Mouse (Mus musculus) T-cell, adult 2 months (primary cell): Measurements from ENCODE around the gene Pheta1.
A peak's percentile ranks its signal among the peaks of the same experiment; 100 is the strongest.

ENCODE experiments used
- DNase-seq: peaks from one replicate; pipeline ENCODE4 v3.0.0; 2022; ENCODE audit warnings: low spot score

The Pheta1 gene

GRCm38 (mm10) chr5:121825606-121826005, 23.2 kb upstream of the Pheta1 start:
- DNase-seq: no peak

GRCm38 (mm10) chr5:121827876-121828275, 20.9 kb upstream of the Pheta1 start:
- no peak for DNase-seq

- no peak for DNase-seq
Observed at GRCm38 (mm10) chr5:121828491-121829432, 20.0 kb upstream of the Pheta1 start.

DNA sequence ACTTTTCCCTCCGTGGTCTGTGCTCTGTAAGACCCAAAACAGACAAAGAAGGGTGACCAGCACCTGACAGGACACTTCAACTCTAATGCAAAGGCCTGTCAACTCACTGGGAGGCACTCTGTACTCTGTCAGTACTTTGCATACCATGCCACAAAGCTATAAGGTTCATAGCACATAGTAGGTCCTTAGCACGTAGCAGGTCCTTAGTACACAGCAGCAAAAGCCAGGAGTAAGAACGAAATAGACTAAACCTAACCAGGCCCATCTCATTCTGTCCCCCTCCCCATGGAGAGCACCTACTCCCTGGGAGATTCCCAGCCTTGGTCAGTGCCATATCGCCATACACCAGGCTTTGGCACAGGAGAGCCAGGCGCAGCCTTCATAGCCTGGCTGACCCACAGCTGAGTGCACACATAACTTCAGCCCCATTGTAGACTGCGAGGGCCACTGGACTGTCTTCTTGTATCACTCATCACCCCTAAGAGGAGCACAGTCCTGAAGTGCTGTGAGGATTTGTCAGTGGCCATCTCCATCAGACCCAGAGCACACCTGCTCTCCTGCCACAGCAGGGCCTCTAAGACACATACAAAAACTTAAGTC, 17.7 kb upstream of the Pheta1 start:
- no peak for DNase-seq

DNA sequence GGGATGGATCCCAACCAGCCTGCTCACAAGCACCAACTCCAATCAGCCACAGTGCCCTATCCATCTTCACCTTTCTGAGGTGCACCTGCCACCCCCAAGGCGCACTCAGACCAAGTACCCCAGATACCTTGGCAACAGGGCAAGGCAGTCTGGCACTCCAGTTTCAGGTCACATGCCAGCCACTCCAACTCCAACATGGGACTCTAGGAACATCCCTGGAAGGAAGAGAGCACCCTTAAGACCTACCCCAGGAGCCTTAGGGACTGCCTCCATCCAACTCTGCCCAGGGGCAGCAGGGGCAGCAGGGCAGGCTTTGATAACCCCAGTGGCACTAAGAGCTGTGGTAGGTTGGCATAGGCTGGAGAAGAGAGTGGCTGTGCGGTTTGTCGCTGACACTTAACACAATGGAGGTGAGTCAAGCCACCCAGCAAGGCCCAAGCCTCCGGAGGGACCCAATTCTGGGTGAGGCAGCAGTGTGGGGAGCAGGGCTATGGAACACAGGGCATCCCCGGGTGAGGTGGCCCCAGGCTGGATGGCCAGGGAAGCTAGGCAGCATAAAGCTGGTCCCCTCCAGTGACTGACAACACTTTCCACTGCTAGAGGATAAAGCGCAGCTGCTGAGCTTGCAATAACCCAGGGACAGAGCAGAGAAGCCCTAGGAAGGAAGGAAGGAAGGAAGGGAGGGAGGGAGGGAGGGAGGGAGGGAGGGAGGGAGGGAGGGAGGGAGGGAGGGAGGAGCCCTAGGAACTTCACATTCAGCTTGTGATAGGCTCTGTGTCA, 16.2 kb upstream of the Pheta1 start:
- no peak for DNase-seq

DNA sequence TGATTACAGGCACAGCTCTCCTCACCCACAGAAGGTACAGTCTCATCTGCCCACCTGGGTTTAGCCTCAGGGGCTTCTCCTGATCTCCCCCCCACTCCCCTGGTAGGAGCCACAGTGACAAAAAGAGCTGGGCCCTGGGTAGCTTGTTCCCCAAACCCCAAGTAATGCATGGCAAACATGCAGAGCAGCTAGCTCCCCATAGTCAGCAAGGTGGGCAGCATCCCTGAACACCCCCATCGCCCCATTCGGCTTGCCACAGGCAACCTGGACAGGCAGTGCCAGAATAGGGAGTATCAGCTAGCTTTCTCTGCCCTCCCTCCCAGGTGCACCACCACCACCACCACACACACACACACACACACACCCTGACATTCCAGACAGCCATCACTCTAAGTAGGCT, 15.6 kb upstream of the Pheta1 start:
- DNase-seq: no peak

GRCm38 (mm10) chr5:121833572-121834240, 15.1 kb upstream of the Pheta1 start:
- peak; percentile 57 for DNase-seq

DNA sequence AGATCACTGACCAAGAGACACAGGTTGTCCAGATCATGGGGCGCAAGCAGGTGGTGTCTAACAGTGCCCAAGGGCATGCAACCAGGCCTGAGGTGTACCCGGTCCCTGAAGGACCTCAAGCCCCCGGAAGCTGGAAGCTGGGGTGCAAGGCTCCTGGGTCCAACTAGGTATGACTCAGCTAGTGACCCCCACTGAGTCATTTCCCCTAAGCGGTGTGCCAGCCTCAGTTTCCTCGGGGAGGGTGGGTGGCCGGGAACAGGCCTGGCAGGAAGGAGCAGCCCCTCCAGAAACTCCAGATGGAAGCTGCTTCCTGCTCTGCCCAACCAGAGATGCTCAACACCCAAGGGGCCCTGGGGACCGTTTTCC, 14.6 kb upstream of the Pheta1 start:
- DNase-seq: no peak

GRCm38 (mm10) chr5:121834991-121835747, 13.6 kb upstream of the Pheta1 start:
- no peak for DNase-seq

DNA sequence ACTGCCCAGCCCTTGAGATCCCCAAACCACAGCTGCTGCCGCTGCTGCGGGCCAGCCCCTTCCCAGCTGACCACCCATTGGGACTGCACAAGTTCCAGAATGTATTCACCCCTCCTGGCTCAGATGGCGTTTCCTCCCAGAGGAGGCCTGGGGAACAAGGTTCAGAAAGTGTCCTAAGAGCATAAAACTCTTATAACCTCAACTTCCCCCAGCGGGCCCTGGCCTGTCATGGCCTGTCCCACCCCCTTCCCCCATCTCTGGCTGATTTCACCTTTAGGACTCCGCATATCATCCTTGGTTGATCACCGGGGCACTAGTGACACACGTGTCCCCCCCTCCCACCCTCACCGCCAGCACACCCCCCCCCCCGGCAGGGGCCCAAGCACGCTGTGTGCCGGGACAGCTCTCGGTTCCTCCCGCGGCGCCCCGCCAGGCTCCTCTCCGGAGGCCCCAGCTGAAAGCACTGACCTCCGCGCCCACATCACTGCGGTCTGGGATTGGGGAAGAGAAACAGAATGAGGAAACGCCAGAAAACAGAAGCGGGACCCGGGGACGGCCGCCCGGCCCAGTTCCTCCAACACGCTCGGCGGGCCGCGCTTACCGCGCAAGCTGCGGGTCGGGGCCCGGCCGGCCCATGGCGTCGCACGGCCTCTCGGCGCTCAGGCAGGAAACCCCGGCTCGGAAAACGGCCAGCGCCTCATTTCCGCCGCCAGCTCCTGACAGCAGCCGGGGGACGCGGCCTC, 12.7 kb upstream of the Pheta1 start:
- no peak for DNase-seq

DNA sequence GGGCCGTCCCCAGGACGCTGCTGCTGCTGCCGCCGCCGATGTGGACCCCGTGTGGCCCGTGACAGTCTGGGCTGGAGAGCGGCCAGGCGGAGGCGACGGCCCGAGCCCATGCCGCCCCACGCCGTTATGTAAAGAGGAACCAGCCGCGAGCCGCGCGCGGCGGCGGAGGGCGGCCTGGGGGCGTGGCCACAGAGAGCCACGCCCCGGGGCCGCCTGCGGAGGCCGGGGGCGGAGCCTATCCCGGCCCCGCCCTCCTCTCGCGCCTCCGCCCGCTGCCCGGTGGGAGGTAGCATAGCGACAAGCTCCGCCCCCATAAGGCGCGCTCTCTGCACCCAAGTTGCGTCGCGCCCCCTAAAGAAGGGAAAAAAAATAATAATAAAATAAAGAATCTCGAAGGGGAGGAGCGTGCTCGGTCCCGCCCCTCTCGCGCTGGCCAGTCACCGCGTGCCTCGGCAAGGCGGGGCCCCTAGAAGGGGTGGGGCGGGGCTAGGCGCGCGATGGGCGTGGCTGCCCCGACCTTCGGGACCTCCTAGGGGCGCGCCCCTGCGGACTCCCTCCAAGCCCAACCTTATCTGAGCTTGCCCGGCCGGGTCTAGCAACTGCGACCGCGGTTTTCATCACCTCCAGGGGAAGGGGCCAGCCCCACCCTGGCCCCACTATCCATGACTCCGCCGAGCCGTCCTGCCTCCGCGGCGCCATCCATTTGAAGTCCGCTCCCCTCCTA, 11.9 kb upstream of the Pheta1 start:
- DNase-seq: peak; percentile 92

- peak; percentile 42 for DNase-seq
Observed at GRCm38 (mm10) chr5:121837441-121838340, 11.1 kb upstream of the Pheta1 start, which contains the start of gene Sh2b3. Sh2b3 (minus strand) TSS chr5:121837646.

GRCm38 (mm10) chr5:121838341-121839127, 10.2 kb upstream of the Pheta1 start:
- peak; percentile 69 for DNase-seq

- no peak for DNase-seq
Observed at GRCm38 (mm10) chr5:121839128-121839473, 9.7 kb upstream of the Pheta1 start.

- DNase-seq: no peak
Observed at GRCm38 (mm10) chr5:121841516-121841915, 7.3 kb upstream of the Pheta1 start.

DNA sequence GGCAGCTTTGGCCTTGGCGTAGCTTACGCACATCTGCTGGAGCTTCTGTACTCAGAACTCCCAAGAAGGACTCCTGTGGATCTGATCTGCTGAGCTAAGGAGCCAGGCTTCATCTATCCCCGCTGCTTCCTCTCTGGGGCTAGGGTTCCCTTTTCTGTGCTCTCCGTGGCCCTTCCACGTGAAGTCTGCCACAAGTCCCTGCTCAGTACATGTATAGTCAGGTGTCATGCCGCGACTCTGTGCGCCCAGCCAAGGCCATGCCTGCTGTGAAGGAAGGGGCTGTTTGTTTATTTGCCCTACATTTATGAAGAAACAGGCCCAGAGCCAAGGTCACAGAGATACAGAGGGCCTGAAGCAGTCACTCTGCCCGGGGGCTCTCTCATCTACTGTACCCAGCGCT, 6.8 kb upstream of the Pheta1 start:
- no peak for DNase-seq

DNA sequence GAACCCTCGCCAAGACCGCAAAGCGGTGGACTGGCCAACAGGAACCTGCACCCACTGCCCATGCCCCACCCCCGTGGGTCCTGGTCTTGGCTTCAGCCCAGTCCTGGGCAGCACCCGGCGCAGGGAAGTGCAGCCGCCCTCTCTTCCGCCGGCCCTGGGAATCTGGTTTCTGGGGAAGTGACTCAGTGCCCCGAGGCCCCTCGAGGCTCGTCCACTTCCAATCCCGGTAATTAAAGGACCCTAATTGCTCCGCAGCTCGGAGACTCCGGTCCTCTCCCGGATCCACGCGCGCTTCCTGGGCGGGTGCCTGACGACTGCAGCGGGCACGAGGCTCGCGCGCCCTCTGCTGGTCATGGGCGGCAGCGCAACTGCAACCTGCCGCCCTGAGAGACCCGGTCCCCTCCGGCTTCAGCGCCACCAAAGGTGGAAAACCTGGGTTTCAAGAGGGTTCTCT, 6.1 kb upstream of the Pheta1 start:
- DNase-seq: peak; percentile 81
